Mouse (Mus musculus): ENCODE results near the gene Alkbh6. TPM values are rescaled to one million over a fixed set of nuclear protein-coding genes. Genes with fewer than 3 reads are reported as not detected.

Alkbh6 gene
- total and polyA plus RNA-seq, 3 experiments: 18.5 to 44.2 (median 22.1) TPM

- H3K27me3 ChIP-seq (ENCODE audit: insufficient read depth, low read length): no peaks in the 10 kb centered on the region
- no peak for ATAC-seq (ENCODE audit: extremely low read depth, insufficient number of reproducible peaks, low FRiP score, poor library complexity, severe bottlenecking)
- H3K4me1 ChIP-seq (ENCODE audit: insufficient read depth, low read depth, low read length): peaks cover 15% of the 10 kb centered on the region
- no peaks in the 10 kb centered on the region for H3K9me3 ChIP-seq (replicated peaks)
- no peak for DNase-seq (ENCODE audit: low spot score)
- TF ChIP-seq POLR2AphosphoS5 (IDR thresholded peaks at IDR 0.05; ENCODE audit: insufficient replicate concordance, low read depth, low read length) (no peak), GATA1 (IDR thresholded peaks at IDR 0.05; ENCODE audit: borderline replicate concordance, low read length) (no peak), TAL1 (conservative IDR thresholded peaks at IDR 0.05; ENCODE audit: low read depth, low read length) (no peak), CTCF (IDR thresholded peaks at IDR 0.05; ENCODE audit: low read depth, low read length) (no peak), GATA2 (IDR thresholded peaks at IDR 0.05; ENCODE audit: borderline replicate concordance, low read depth, low read length) (no peak)
- H3K4me3 ChIP-seq (ENCODE audit: low read depth, low read length): no peak overlapping the region
- H3K36me3 ChIP-seq (replicated peaks): peaks cover 81% of the 10 kb centered on the region
These were observed 34.1 kb upstream of the Alkbh6 start for GRCm38 (mm10) chr7:30274383-30274782.

- H3K27me3 ChIP-seq (ENCODE audit: insufficient read depth, low read length): 0 out of 2 replicates have a peak, but pooled peaks cover 3% of the 10 kb centered on the region
- H3K9me3 ChIP-seq (replicated peaks): no peaks in the 10 kb centered on the region
- peaks cover 27% of the 10 kb centered on the region for H3K4me1 ChIP-seq (ENCODE audit: insufficient read depth, low read depth, low read length)
- ATAC-seq (ENCODE audit: extremely low read depth, insufficient number of reproducible peaks, low FRiP score, poor library complexity, severe bottlenecking) (no peak), DNase-seq (ENCODE audit: low spot score) (no peak)
- TF ChIP-seq POLR2AphosphoS5 (IDR thresholded peaks at IDR 0.05; ENCODE audit: insufficient replicate concordance, low read depth, low read length) (no peak), GATA2 (IDR thresholded peaks at IDR 0.05; ENCODE audit: borderline replicate concordance, low read depth, low read length) (no peak), GATA1 (IDR thresholded peaks at IDR 0.05; ENCODE audit: borderline replicate concordance, low read length) (no peak), TAL1 (conservative IDR thresholded peaks at IDR 0.05; ENCODE audit: low read depth, low read length) (no peak), CTCF (IDR thresholded peaks at IDR 0.05; ENCODE audit: low read depth, low read length) (no peak)
- H3K36me3 ChIP-seq (replicated peaks): peaks cover 36% of the 10 kb centered on the region
- H3K4me3 ChIP-seq (ENCODE audit: low read depth, low read length): no peak overlapping the region
These were observed 29.6 kb upstream of the Alkbh6 start for GRCm38 (mm10) chr7:30278911-30279310.

GRCm38 (mm10) chr7:30279536-30279935, 29.0 kb upstream of the Alkbh6 start:
- Histone ChIP-seq H3K36me3 (replicated peaks) (peaks cover 30% of the 10 kb centered on the region), H3K4me1 (ENCODE audit: insufficient read depth, low read depth, low read length) (peaks cover 27% of the 10 kb centered on the region), H3K4me3 (ENCODE audit: low read depth, low read length) (peak overlapping the region; percentile 92), H3K9me3 (replicated peaks) (no peaks in the 10 kb centered on the region), H3K27me3 (ENCODE audit: insufficient read depth, low read length) (0 out of 2 replicates have a peak, but pooled peaks cover 3% of the 10 kb centered on the region)
- TF ChIP-seq GATA2 (IDR thresholded peaks at IDR 0.05; ENCODE audit: borderline replicate concordance, low read depth, low read length) (no peak), POLR2AphosphoS5 (IDR thresholded peaks at IDR 0.05; ENCODE audit: insufficient replicate concordance, low read depth, low read length) (no peak), TAL1 (conservative IDR thresholded peaks at IDR 0.05; ENCODE audit: low read depth, low read length) (no peak), CTCF (IDR thresholded peaks at IDR 0.05; ENCODE audit: low read depth, low read length) (no peak), GATA1 (IDR thresholded peaks at IDR 0.05; ENCODE audit: borderline replicate concordance, low read length) (no peak)
- ATAC-seq (ENCODE audit: extremely low read depth, insufficient number of reproducible peaks, low FRiP score, poor library complexity, severe bottlenecking) (no peak), DNase-seq (ENCODE audit: low spot score) (peak; percentile 9)

GRCm38 (mm10) chr7:30279951-30280669, 28.4 kb upstream of the Alkbh6 start, which contains the start of the genes Thap8 and Wdr62:
Gene Thap8 (plus strand): TSS chr7:30280094.
Gene Wdr62 (minus strand): TSS chr7:30280419.
- ATAC-seq (ENCODE audit: extremely low read depth, insufficient number of reproducible peaks, low FRiP score, poor library complexity, severe bottlenecking): peak; percentile 89
- peak within 1 kb of the TSS; percentile 92 for H3K4me3 ChIP-seq (ENCODE audit: low read depth, low read length)
- 0 out of 2 replicates have a peak, but pooled peaks cover 3% of the 10 kb centered on the region for H3K27me3 ChIP-seq (ENCODE audit: insufficient read depth, low read length)
- no peaks in the 10 kb centered on the region for H3K9me3 ChIP-seq (replicated peaks)
- H3K4me1 ChIP-seq (ENCODE audit: insufficient read depth, low read depth, low read length): peaks cover 27% of the 10 kb centered on the region
- H3K36me3 ChIP-seq (replicated peaks): peaks cover 24% of the 10 kb centered on the region
- DNase-seq (ENCODE audit: low spot score): peak; percentile 99
- TF ChIP-seq GATA1 (IDR thresholded peaks at IDR 0.05; ENCODE audit: borderline replicate concordance, low read length) (no peak), TAL1 (conservative IDR thresholded peaks at IDR 0.05; ENCODE audit: low read depth, low read length) (no peak), GATA2 (IDR thresholded peaks at IDR 0.05; ENCODE audit: borderline replicate concordance, low read depth, low read length) (no peak), POLR2AphosphoS5 (IDR thresholded peaks at IDR 0.05; ENCODE audit: insufficient replicate concordance, low read depth, low read length) (no peak), CTCF (IDR thresholded peaks at IDR 0.05; ENCODE audit: low read depth, low read length) (no peak)

DNA sequence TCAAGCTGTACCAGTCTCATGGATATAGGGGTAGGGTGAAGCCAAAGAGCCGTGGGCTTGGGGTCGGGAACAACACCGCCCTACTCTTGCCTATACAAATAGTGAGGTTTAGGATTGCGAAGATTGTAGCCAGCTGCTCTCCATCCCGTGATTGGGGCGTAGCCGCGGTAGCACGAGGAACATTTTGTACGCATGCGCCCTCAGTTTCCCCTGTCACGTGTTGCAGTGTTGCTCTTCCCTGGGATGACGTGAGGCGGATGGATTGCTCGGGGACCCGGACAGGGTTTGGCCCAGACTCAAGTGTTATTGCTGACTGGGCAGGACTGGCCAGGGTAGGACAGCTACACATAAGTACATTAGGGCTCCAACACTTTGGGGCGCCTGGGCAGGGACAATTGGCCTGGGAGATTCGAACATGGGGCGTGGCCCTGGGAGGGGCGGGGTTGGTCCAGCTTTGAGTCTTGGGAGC, 27.8 kb upstream of the Alkbh6 start:
- peak; percentile 50 for ATAC-seq (ENCODE audit: extremely low read depth, insufficient number of reproducible peaks, low FRiP score, poor library complexity, severe bottlenecking)
- Histone ChIP-seq H3K36me3 (replicated peaks) (peaks cover 20% of the 10 kb centered on the region), H3K9me3 (replicated peaks) (no peaks in the 10 kb centered on the region), H3K4me3 (ENCODE audit: low read depth, low read length) (peak overlapping the region; percentile 92), H3K4me1 (ENCODE audit: insufficient read depth, low read depth, low read length) (peaks cover 27% of the 10 kb centered on the region), H3K27me3 (ENCODE audit: insufficient read depth, low read length) (peaks cover 3% of the 10 kb centered on the region; the same call in 1 of the 2 replicates)
- peak; percentile 76 for DNase-seq (ENCODE audit: low spot score)
- TF ChIP-seq GATA1 (IDR thresholded peaks at IDR 0.05; ENCODE audit: borderline replicate concordance, low read length) (no peak), CTCF (IDR thresholded peaks at IDR 0.05; ENCODE audit: low read depth, low read length) (no peak), POLR2AphosphoS5 (IDR thresholded peaks at IDR 0.05; ENCODE audit: insufficient replicate concordance, low read depth, low read length) (no peak), GATA2 (IDR thresholded peaks at IDR 0.05; ENCODE audit: borderline replicate concordance, low read depth, low read length) (no peak), TAL1 (conservative IDR thresholded peaks at IDR 0.05; ENCODE audit: low read depth, low read length) (no peak)

GRCm38 (mm10) chr7:30281522-30281921, 27.0 kb upstream of the Alkbh6 start:
- no peaks in the 10 kb centered on the region for H3K9me3 ChIP-seq (replicated peaks)
- ATAC-seq (ENCODE audit: extremely low read depth, insufficient number of reproducible peaks, low FRiP score, poor library complexity, severe bottlenecking): no peak
- no peak for TF ChIP-seq CTCF (IDR thresholded peaks at IDR 0.05; ENCODE audit: low read depth, low read length)
- no peak for TF ChIP-seq GATA1 (IDR thresholded peaks at IDR 0.05; ENCODE audit: borderline replicate concordance, low read length)
- no peak for TF ChIP-seq TAL1 (conservative IDR thresholded peaks at IDR 0.05; ENCODE audit: low read depth, low read length)
- no peak for TF ChIP-seq POLR2AphosphoS5 (IDR thresholded peaks at IDR 0.05; ENCODE audit: insufficient replicate concordance, low read depth, low read length)
- H3K4me1 ChIP-seq (ENCODE audit: insufficient read depth, low read depth, low read length): peaks cover 27% of the 10 kb centered on the region
- peaks cover 16% of the 10 kb centered on the region for H3K36me3 ChIP-seq (replicated peaks)
- no peak for DNase-seq (ENCODE audit: low spot score)
- no peak overlapping the region for H3K4me3 ChIP-seq (ENCODE audit: low read depth, low read length)
- peaks cover 8% of the 10 kb centered on the region for H3K27me3 ChIP-seq (ENCODE audit: insufficient read depth, low read length)
